Mouse (Mus musculus): ENCODE results near the gene 9130213A22Rik. TPM values are rescaled to one million over a fixed set of nuclear protein-coding genes. Genes with fewer than 3 reads are reported as not detected.

9130213A22Rik gene
- total and polyA plus RNA-seq, 3 experiments, result 0.08 to 0.26 TPM; not detected in 1

DNA sequence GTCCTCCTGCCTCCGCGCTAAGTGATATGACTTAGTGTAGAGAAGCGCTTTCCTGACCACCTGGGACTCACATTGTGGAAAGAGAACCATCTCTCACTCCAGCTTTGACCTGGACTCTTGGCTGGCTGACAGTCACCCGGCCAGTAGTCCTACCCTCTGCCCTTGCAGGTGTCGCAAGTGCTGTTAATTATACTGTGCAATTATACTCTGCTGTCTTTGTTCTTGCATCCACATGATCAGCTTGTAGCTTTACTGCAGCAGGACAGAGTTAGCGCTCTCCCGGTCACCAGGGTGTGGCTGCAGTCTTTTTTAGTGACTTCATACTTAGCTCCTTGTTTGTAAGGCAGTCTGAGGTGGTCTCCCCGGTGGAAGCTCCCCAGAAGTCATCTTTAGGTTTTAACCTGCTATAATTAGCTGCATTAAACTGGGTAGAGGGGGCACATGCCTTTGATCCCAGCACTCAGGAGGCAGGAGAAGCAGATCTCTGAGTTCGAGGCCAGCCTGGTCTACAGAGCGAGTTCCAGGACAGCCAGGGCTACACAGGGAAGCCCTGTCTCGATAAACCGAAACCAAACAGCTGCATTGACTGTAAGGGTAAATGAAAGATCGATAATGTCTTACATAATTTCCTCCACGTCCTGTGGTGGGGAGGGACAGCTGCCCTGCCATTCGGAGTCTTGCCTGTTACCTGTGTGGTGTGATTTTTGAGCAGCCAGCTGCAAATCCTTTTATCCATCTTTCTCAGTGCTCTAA, 42.1 kb downstream of the 9130213A22Rik start:
- Histone ChIP-seq H3K4me1 (ENCODE audit: control insufficient read depth in 1 of 2, insufficient read depth in 2 of 2, low read length in 2 of 2) (peaks cover 0 to 12% of the 10 kb centered on the region in 2 experiments; a peak in 3 of 4 replicates), H3K36me3 (ENCODE audit: control insufficient read depth in 1 of 2, insufficient read depth in 2 of 2, low read length in 2 of 2) (peaks cover 0 to 3% of the 10 kb centered on the region in 2 experiments; a peak in 1 of 4 replicates), H3K9me3 (replicated peaks; ENCODE audit: insufficient read depth, low read length) (no peaks in the 10 kb centered on the region), H3K27ac (ENCODE audit: control insufficient read depth, low read depth, low read length) (no peak overlapping the region), H3K9ac (ENCODE audit: control insufficient read depth, low read depth, low read length, poor library complexity, severe bottlenecking) (no peak overlapping the region), H3K79me2 (ENCODE audit: control insufficient read depth, insufficient read depth, low read length, poor library complexity) (no peaks in the 10 kb centered on the region), H3K4me3 (ENCODE audit: control insufficient read depth in 1 of 2, insufficient read depth in 1 of 2, low read depth in 2 of 2, low read length in 2 of 2) (no peak overlapping the region), H3K27me3 (ENCODE audit: control insufficient read depth in 1 of 2, insufficient read depth in 2 of 2, low read length in 2 of 2) (no peaks in the 10 kb centered on the region; a peak in 3 of 4 replicates)
- no peak for DNase-seq (ENCODE audit: low read depth, low spot score)
- TF ChIP-seq TBP (IDR thresholded peaks at IDR 0.05; ENCODE audit: low read depth, low read length) (no peak), RAD21 (IDR thresholded peaks at IDR 0.05; ENCODE audit: low read depth, low read length) (no peak), MAFK (IDR thresholded peaks at IDR 0.05; ENCODE audit: borderline replicate concordance, low read depth, low read length) (no peak), SMC3 (IDR thresholded peaks at IDR 0.05; ENCODE audit: low read depth, low read length) (no peak), NRF1 (IDR thresholded peaks at IDR 0.05; ENCODE audit: insufficient read depth, low read depth, low read length, poor library complexity, severe bottlenecking) (no peak), POLR2AphosphoS2 (IDR thresholded peaks at IDR 0.05; ENCODE audit: low read length) (no peak), POLR2A (IDR thresholded peaks at IDR 0.05; ENCODE audit: control insufficient read depth in 1 of 2, insufficient read depth in 1 of 2, low read depth in 1 of 2, low read length in 2 of 2, poor library complexity in 1 of 2) (no peak), CHD1 (IDR thresholded peaks at IDR 0.05; ENCODE audit: low read depth, low read length) (no peak)

DNA sequence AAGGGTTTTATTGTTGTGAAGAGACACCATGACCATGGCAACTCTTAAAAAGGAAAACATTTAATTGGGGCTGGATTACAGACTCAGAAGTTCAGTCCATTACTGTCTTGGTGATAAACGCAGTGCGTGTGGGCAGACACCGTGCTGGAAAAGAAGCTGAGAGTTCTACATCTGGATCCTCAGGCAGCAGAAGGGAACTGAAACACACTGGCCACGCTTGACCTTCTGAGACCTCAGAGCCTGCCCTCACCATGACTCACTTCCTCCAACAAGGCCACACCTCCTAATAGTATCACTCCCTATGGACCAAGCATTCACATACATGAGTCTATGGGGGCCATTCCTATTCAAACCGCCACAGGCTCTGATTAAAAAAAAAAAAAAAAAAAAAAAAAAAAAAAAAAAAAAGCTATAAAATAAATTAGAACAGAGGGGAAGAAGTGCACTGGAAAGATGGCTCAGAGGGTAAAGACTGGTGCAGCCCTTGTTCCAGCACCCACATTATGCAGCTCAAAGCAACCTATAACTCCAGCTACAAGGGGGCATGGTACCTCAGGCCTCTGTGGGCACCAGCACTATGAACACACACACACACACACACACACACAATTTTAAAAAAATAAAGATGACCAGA, 43.5 kb downstream of the 9130213A22Rik start:
- Histone ChIP-seq H3K36me3 (ENCODE audit: control insufficient read depth in 1 of 2, insufficient read depth in 2 of 2, low read length in 2 of 2) (peaks cover 0 to 3% of the 10 kb centered on the region in 2 experiments; a peak in 1 of 4 replicates), H3K9me3 (replicated peaks; ENCODE audit: insufficient read depth, low read length) (no peaks in the 10 kb centered on the region), H3K27me3 (ENCODE audit: control insufficient read depth in 1 of 2, insufficient read depth in 2 of 2, low read length in 2 of 2) (no peaks in the 10 kb centered on the region; a peak in 3 of 4 replicates), H3K4me3 (ENCODE audit: control insufficient read depth in 1 of 2, insufficient read depth in 1 of 2, low read depth in 2 of 2, low read length in 2 of 2) (no peak overlapping the region), H3K4me1 (ENCODE audit: control insufficient read depth in 1 of 2, insufficient read depth in 2 of 2, low read length in 2 of 2) (peaks cover 0 to 12% of the 10 kb centered on the region in 2 experiments; a peak in 3 of 4 replicates), H3K79me2 (ENCODE audit: control insufficient read depth, insufficient read depth, low read length, poor library complexity) (no peaks in the 10 kb centered on the region), H3K27ac (ENCODE audit: control insufficient read depth, low read depth, low read length) (no peak overlapping the region), H3K9ac (ENCODE audit: control insufficient read depth, low read depth, low read length, poor library complexity, severe bottlenecking) (no peak overlapping the region)
- no peak for DNase-seq (ENCODE audit: low read depth, low spot score)
- peak; percentile 64 for TF ChIP-seq ZNF384 (IDR thresholded peaks at IDR 0.05; ENCODE audit: low read depth, low read length)
- no peak for TF ChIP-seq RAD21 (IDR thresholded peaks at IDR 0.05; ENCODE audit: low read depth, low read length)
- no peak for TF ChIP-seq CHD2 (IDR thresholded peaks at IDR 0.05; ENCODE audit: low read length)

DNA sequence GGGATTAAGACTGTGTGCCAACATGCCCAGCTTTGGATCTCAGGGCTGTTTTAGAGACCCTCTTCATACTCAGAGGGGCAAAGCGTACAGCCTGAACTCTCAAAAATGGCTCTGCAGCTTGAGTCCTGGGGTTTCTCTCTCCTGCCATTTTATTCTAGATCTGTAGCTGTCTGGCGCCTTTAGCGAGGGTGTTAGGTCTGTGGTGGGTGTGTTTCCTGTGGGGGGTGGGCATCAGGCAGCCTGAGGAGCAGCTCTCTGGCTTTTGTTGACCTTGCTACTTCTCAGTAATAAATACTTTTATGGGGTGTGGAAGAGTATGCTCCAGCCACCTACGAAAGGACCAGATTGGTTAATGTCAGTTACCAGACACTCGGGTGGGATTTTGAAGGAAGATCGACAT, 44.3 kb downstream of the 9130213A22Rik start:
- no peak overlapping the region for H3K27ac ChIP-seq (ENCODE audit: control insufficient read depth, low read depth, low read length)
- H3K9me3 ChIP-seq (replicated peaks; ENCODE audit: insufficient read depth, low read length), result no peaks in the 10 kb centered on the region
- DNase-seq (ENCODE audit: low read depth, low spot score), result no peak
- peaks cover 0 to 12% of the 10 kb centered on the region in 2 experiments; a peak in 3 of 4 replicates for H3K4me1 ChIP-seq (ENCODE audit: control insufficient read depth in 1 of 2, insufficient read depth in 2 of 2, low read length in 2 of 2)
- H3K9ac ChIP-seq (ENCODE audit: control insufficient read depth, low read depth, low read length, poor library complexity, severe bottlenecking), result no peak overlapping the region
- H3K36me3 ChIP-seq (ENCODE audit: control insufficient read depth in 1 of 2, insufficient read depth in 2 of 2, low read length in 2 of 2), result peaks cover 0 to 3% of the 10 kb centered on the region in 2 experiments; a peak in 1 of 4 replicates
- H3K27me3 ChIP-seq (ENCODE audit: control insufficient read depth in 1 of 2, insufficient read depth in 2 of 2, low read length in 2 of 2), result no peaks in the 10 kb centered on the region; a peak in 2 of 4 replicates
- TF ChIP-seq RCOR1 (IDR thresholded peaks at IDR 0.05; ENCODE audit: low read depth, low read length) (no peak), SMC3 (IDR thresholded peaks at IDR 0.05; ENCODE audit: low read depth, low read length) (no peak), MAZ (IDR thresholded peaks at IDR 0.05; ENCODE audit: low read depth, low read length) (no peak), MXI1 (IDR thresholded peaks at IDR 0.05; ENCODE audit: low read depth, low read length) (no peak), ELF1 (IDR thresholded peaks at IDR 0.05; ENCODE audit: low read depth, low read length) (no peak), CHD1 (IDR thresholded peaks at IDR 0.05; ENCODE audit: low read depth, low read length) (no peak)
- no peaks in the 10 kb centered on the region for H3K79me2 ChIP-seq (ENCODE audit: control insufficient read depth, insufficient read depth, low read length, poor library complexity)
- no peak overlapping the region for H3K4me3 ChIP-seq (ENCODE audit: control insufficient read depth in 1 of 2, insufficient read depth in 1 of 2, low read depth in 2 of 2, low read length in 2 of 2)

Measured in MEL (cell line).